Mouse (Mus musculus) heart, adult 2 months (tissue): ENCODE measurements around the gene Abcf2.

Experiments
- CTCF ChIP-seq: fragments of 200-600 bp; IDR thresholded peaks from 2 replicates; pipeline ENCODE4 v1.8.1; 2022; ENCODE audit warnings: antibody characterized with exemption, mild to moderate bottlenecking, moderate library complexity
- EP300 ChIP-seq: fragments of 200-500 bp; IDR thresholded peaks from 2 replicates; pipeline ENCODE4 v1.6.1; 2011; ENCODE audit warnings: low read depth, low read length, control low read depth; ENCODE audit not compliant: insufficient read depth
- POLR2A ChIP-seq: fragments of 200-500 bp; IDR thresholded peaks from 2 replicates; pipeline ENCODE4 v1.6.1; 2011; ENCODE audit warnings: mild to moderate bottlenecking, low read depth, low read length, control low read depth; ENCODE audit not compliant: insufficient read depth

GRCm38 (mm10) chr5:24620626-24621025 is 43.4 kb upstream of the Abcf2 start:
- no peak for TF ChIP-seq POLR2A
- TF ChIP-seq EP300, result no peak
- no peak for TF ChIP-seq CTCF
